Mouse (Mus musculus) colon, adult 2 months (tissue): ENCODE data around the gene Nipa1. TPM values are rescaled to one million over a fixed set of nuclear protein-coding genes. Genes with fewer than 3 reads are reported as not detected.

Source experiments
- polyA plus RNA-seq: library from polyadenylated mRNA; depleted of rRNA; stranded (reverse); fragments of >200 nt; gene quantifications from 2 replicates; pipeline ENCODE4 v1.2.3, GENCODE M21; 2012; rRNA removed

Gene Nipa1
- 3.3 and 3.6 TPM in 2 replicates for polyA plus RNA-seq

GRCm38 (mm10) chr7:56019930-56020253, at the start of gene Nipa1:
TSS of gene Nipa1 (minus strand) at chr7:56019954.

GRCm38 (mm10) chr7:56049831-56050321, 30.1 kb upstream of the Nipa1 start, which contains the start of gene Herc2:
TSS of gene Herc2 (plus strand) at chr7:56050196.

GRCm38 (mm10) chr7:55962004-55962908, 57.5 kb downstream of the Nipa1 start, which contains the start of gene Nipa2:
TSS of gene Nipa2 (minus strand) at chr7:55962476.

Other genes with a start within 250 kb of the Nipa1 start
- 1.6 and 1.8 TPM in 2 replicates for gene Tubgcp5, start 225.8 kb downstream of the Nipa1 start, polyA plus RNA-seq
- gene Cyfip1, start 178.2 kb downstream of the Nipa1 start, polyA plus RNA-seq, result 33.6 and 37.4 TPM in 2 replicates
- 39.5 and 48.3 TPM in 2 replicates for gene Nipa2, start 57.5 kb downstream of the Nipa1 start, polyA plus RNA-seq
- 13.2 and 17.3 TPM in 2 replicates for gene Herc2, start 30.2 kb upstream of the Nipa1 start, polyA plus RNA-seq
- not detected in 2 replicates for gene Oca2, start 219.8 kb upstream of the Nipa1 start, polyA plus RNA-seq